In genomic region chr3:96558159-96558558, GRCm38 (mm10) we compare ENCODE assay signal across 7 mouse cellular contexts. TPM values are rescaled to one million over a fixed set of nuclear protein-coding genes. Genes with fewer than 3 reads are reported as not detected.
DNase-seq lines count a peak whose midpoint lies in the region; ATAC-seq and TF ChIP-seq lines count a peak whose summit lies in the region.

No protein-coding gene starts in this region.

- peak overlapping the region; percentile 75 for H3K9ac ChIP-seq in forebrain, embryonic 13.5 days
- H3K9ac ChIP-seq in kidney, embryonic 15.5 days = peak overlapping the region; percentile 68
- H3K9ac ChIP-seq in midbrain, embryonic 12.5 days (replicated peaks) = peak overlapping the region; percentile 80

- H3K9me3 ChIP-seq in E14TG2a.4 (ENCODE audit: low read length) = no peaks in the 10 kb centered on the region
- H3K9me3 ChIP-seq in forebrain, embryonic 13.5 days (replicated peaks) = no peaks in the 10 kb centered on the region
- no peaks in the 10 kb centered on the region for H3K9me3 ChIP-seq in kidney, embryonic 15.5 days (replicated peaks)
- no peaks in the 10 kb centered on the region for H3K9me3 ChIP-seq in midbrain, embryonic 12.5 days

- no peak for TF ChIP-seq CTCF in E14TG2a.4 (conservative IDR thresholded peaks at IDR 0.05; ENCODE audit: low read length)

- under 1% methylated on average over 17 of the region's 17 CpGs for WGBS in forebrain, embryonic 13.5 days
- under 1% methylated on average over 17 of the region's 17 CpGs for WGBS in kidney, embryonic 15.5 days
- WGBS in midbrain, embryonic 12.5 days = 3% methylated on average over 17 of the region's 17 CpGs

- H3K4me2 ChIP-seq in forebrain, embryonic 13.5 days = peak overlapping the region; percentile 81
- H3K4me2 ChIP-seq in kidney, embryonic 15.5 days = peak overlapping the region; percentile 78
- peak overlapping the region; percentile 83 for H3K4me2 ChIP-seq in midbrain, embryonic 12.5 days (replicated peaks)

- no peak for ATAC-seq in forebrain, embryonic 13.5 days
- ATAC-seq in kidney, embryonic 15.5 days (replicated peaks; ENCODE audit: low FRiP score) = no peak; the same call in 1 of the 2 replicates
- no peak for ATAC-seq in midbrain, embryonic 12.5 days (ENCODE audit: low FRiP score, low read depth)

- no peaks in the 10 kb centered on the region for H3K27me3 ChIP-seq in E14TG2a.4 (ENCODE audit: insufficient read depth, low read length)
- H3K27me3 ChIP-seq in forebrain, embryonic 13.5 days = no peaks in the 10 kb centered on the region
- no peaks in the 10 kb centered on the region for H3K27me3 ChIP-seq in kidney, embryonic 15.5 days
- no peaks in the 10 kb centered on the region for H3K27me3 ChIP-seq in midbrain, embryonic 12.5 days

- peaks cover 35% of the 10 kb centered on the region for H3K36me3 ChIP-seq in E14TG2a.4 (ENCODE audit: insufficient read depth, low read length)
- H3K36me3 ChIP-seq in forebrain, embryonic 13.5 days (ENCODE audit: poor library complexity, severe bottlenecking) = peaks cover 22% of the 10 kb centered on the region
- peaks cover 25% of the 10 kb centered on the region for H3K36me3 ChIP-seq in kidney, embryonic 15.5 days
- peaks cover 23% of the 10 kb centered on the region for H3K36me3 ChIP-seq in midbrain, embryonic 12.5 days

- DNase-seq in 3134 (ENCODE audit: extremely low read depth, insufficient read length, low spot score) (peak; percentile 49), adipocyte (ENCODE audit: low spot score) (no peak)
- DNase-seq in cerebellum, adult 9-10 months = no peak

- H3K4me1 ChIP-seq in E14TG2a.4 (replicated peaks; ENCODE audit: low read depth, low read length) = peaks cover 75% of the 10 kb centered on the region
- peaks cover 63% of the 10 kb centered on the region for H3K4me1 ChIP-seq in forebrain, embryonic 13.5 days
- peaks cover 61% of the 10 kb centered on the region for H3K4me1 ChIP-seq in kidney, embryonic 15.5 days
- peaks cover 51% of the 10 kb centered on the region for H3K4me1 ChIP-seq in midbrain, embryonic 12.5 days

- H3K27ac ChIP-seq in forebrain, embryonic 13.5 days = no peak overlapping the region
- peak overlapping the region; percentile 96 for H3K27ac ChIP-seq in kidney, embryonic 15.5 days
- H3K27ac ChIP-seq in midbrain, embryonic 12.5 days (replicated peaks) = peak overlapping the region; percentile 49

- H3K4me3 ChIP-seq in E14TG2a.4 (replicated peaks; ENCODE audit: low read length) = peak overlapping the region; percentile 93
- peak overlapping the region; percentile 57 for H3K4me3 ChIP-seq in forebrain, embryonic 13.5 days
- peak overlapping the region; percentile 63 for H3K4me3 ChIP-seq in kidney, embryonic 15.5 days (replicated peaks)
- H3K4me3 ChIP-seq in midbrain, embryonic 12.5 days = peak overlapping the region; percentile 75

RNA-seq across cellular contexts. Expression of gene Txnip, which starts 0.4 kb away (rescaled TPM):
- polyA plus RNA-seq in forebrain, embryonic 13.5 days (2015; fragmentation: Nextera tagmentation; extraction: Ambion mirVana) = 49.1 and 51.0 TPM in 2 replicates
- 144 and 153 TPM in 2 replicates for polyA plus RNA-seq in kidney, embryonic 15.5 days (2015; fragmentation: Nextera tagmentation; extraction: Ambion mirVana)
- polyA plus RNA-seq in midbrain, embryonic 12.5 days (2016; fragmentation: Nextera tagmentation; extraction: Ambion mirVana) = 52.7 and 53.6 TPM in 2 replicates

RNA-seq across cellular contexts. Expression of gene Gm16253, which starts 18.6 kb away (rescaled TPM):
- polyA plus RNA-seq in forebrain, embryonic 13.5 days (2015; fragmentation: Nextera tagmentation; extraction: Ambion mirVana) = 1.2 and 1.3 TPM in 2 replicates
- polyA plus RNA-seq in kidney, embryonic 15.5 days (2015; fragmentation: Nextera tagmentation; extraction: Ambion mirVana) = 2.1 TPM in 2 replicates
- polyA plus RNA-seq in midbrain, embryonic 12.5 days (2016; fragmentation: Nextera tagmentation; extraction: Ambion mirVana) = 1.6 and 2.0 TPM in 2 replicates

RNA-seq across cellular contexts. Expression of gene Hfe2, which starts 33.2 kb away (rescaled TPM):
- polyA plus RNA-seq in forebrain, embryonic 13.5 days (2015; fragmentation: Nextera tagmentation; extraction: Ambion mirVana) = 0.25 and 0.36 TPM in 2 replicates
- 1.1 and 1.8 TPM in 2 replicates for polyA plus RNA-seq in kidney, embryonic 15.5 days (2015; fragmentation: Nextera tagmentation; extraction: Ambion mirVana)
- polyA plus RNA-seq in midbrain, embryonic 12.5 days (2016; fragmentation: Nextera tagmentation; extraction: Ambion mirVana) = 0.89 and 1.0 TPM in 2 replicates

RNA-seq across cellular contexts. Expression of gene Polr3gl, which starts 35.8 kb away (rescaled TPM):
- polyA plus RNA-seq in forebrain, embryonic 13.5 days (2015; fragmentation: Nextera tagmentation; extraction: Ambion mirVana) = 37.5 and 40.2 TPM in 2 replicates
- polyA plus RNA-seq in kidney, embryonic 15.5 days (2015; fragmentation: Nextera tagmentation; extraction: Ambion mirVana) = 38.1 and 39.8 TPM in 2 replicates
- polyA plus RNA-seq in midbrain, embryonic 12.5 days (2016; fragmentation: Nextera tagmentation; extraction: Ambion mirVana) = 35.8 and 44.3 TPM in 2 replicates

RNA-seq across cellular contexts. Expression of gene Ankrd34a, which starts 38.3 kb away (rescaled TPM):
- 6.6 and 6.7 TPM in 2 replicates for polyA plus RNA-seq in forebrain, embryonic 13.5 days (2015; fragmentation: Nextera tagmentation; extraction: Ambion mirVana)
- polyA plus RNA-seq in kidney, embryonic 15.5 days (2015; fragmentation: Nextera tagmentation; extraction: Ambion mirVana) = 1.8 and 2.8 TPM in 2 replicates
- polyA plus RNA-seq in midbrain, embryonic 12.5 days (2016; fragmentation: Nextera tagmentation; extraction: Ambion mirVana) = 2.6 and 2.7 TPM in 2 replicates
